Mouse (Mus musculus) cerebellum, adult 8-10 months (tissue): ENCODE data around the gene Frem1.

Experiments used
- DNase-seq: peaks from one replicate; pipeline ENCODE4 v3.0.0; 2022

Frem1 gene

DNA sequence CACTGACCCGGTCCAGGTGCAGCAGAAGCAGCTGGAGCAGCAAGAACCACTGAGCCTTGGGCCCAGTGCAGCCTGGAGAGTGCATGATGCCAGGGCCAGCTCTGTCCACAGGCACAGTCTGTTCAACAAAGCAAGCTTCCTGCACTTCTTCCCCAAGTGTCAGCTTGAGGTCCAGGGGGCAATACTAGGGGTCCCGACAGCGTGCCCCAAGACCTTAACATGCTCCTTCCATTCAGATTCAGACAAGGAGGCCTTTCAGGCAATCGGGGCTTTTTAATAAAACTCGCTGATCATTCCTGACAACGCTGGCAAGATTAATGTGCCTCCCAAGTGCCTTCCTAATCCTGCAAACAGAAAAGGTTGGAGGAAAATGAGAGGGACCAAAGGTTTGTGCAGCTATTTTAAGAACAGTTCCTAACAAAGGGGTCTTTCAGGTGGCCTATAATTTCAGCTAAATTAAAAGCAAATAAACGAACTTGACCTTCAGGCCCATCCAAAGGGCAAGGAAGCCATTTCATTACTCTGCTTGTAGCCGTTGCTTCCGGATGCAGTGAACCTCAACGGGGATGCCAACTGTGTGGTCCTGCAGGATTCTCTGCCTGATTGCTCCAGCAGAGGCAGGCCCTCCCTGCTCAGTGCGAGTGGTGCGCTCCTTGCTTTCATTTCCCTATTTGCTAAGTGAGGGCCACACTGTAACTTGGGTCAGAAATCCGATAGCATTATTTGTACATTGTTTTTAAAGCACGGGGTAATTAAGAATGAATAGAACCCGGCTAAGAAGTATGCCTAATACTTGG, 31.2 kb downstream of the Frem1 start:
- DNase-seq = no peak

DNA sequence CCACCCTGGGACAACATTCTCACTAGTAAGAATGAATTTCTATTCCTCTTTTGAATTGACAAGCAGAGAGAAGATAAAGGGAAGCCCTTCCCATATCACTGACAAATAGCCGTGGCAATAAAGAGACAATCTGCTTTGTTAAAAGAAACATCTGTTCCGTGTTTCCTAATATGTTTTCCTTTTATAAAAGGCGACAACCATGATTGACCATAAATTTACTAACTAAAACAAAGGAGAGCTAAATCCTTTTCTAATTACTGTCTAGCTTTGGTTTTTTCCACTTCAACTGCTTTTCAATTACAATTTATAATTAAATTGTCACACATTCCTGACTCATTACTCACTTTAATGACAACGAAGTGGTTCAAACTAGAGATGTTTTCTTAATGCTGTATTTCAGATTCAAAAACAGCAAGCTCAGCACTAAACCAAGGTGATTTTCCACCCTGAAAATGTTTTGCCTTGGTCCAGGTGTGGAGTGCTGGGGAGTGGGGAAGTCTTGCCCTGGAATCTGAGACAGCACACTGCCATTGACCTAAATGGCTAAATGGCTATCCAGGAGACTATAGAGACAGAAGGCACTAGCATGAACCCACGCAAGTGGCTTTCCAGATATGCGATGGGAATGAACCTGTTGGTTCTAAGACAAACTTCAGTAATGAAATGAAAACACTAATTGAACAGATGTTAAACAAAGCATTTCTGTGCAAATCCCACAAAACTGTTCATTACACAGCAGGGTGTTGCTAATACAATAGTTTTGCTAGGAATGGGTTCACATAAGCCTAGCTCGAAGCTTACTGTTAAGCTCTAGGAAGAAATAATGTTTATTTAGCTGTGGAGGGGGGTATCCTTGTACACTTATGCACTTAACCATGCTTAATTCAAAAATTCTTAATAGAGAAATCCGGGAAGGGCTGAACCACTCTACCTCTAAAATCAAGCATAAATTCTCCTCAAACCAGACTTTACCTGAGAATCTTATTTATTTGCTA, 33.7 kb downstream of the Frem1 start:
- DNase-seq = no peak

DNA sequence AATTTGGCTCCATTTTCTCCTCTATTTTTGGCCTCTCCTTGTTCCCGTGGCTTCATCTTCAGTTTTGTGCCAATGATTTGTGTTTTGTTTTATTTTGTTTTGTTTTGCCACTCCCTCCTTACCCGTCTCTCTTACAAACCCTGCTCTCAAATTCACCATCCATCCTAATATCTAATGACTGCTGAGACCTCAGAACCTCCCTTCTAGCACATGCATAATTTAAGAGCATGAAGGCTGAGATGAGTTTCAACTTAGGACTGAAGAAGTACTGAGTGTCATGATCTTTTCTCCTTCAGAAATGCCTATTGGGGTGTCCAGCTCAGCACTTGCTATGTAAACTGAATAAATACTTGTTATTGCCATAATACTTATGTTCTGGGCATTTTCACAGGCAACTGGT, 37.6 kb downstream of the Frem1 start:
- no peak for DNase-seq

DNA sequence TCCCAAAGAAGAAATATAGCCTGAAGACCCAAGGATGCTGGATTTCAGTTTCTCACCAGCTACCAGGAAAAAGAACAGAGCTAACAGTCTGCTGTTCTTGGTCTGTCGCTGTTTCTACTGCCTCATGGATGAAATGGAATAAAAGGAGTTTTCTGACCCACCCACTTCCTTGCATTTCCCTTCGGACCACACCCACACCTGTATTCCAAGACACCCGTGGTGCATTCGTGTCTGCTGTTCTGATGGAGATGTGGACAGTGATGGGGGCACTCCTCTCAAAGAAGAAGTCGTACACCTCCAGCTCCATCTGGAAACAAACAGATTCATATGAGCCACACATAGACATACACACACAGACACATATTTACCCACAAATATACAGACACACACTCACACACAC, 48.1 kb downstream of the Frem1 start:
- DNase-seq = no peak

DNA sequence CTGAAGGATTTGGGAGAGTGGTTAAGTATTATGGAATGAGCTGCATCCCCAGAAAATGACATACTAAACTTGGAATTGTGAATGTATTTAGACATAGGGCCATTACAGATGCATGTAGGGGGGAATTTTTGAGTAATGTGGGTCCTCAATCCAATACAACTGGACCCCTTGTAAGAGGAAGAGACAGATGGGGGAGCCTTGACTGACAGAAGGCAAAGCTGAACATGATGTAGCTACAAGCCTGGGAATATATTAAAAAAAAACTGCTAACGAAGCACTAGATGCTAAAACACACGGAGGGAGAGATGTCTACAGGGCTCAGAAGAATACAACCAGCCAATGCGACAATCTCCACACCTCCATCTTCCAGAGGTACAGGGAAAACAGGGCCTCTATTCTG, 60.1 kb downstream of the Frem1 start:
- DNase-seq = no peak

DNA sequence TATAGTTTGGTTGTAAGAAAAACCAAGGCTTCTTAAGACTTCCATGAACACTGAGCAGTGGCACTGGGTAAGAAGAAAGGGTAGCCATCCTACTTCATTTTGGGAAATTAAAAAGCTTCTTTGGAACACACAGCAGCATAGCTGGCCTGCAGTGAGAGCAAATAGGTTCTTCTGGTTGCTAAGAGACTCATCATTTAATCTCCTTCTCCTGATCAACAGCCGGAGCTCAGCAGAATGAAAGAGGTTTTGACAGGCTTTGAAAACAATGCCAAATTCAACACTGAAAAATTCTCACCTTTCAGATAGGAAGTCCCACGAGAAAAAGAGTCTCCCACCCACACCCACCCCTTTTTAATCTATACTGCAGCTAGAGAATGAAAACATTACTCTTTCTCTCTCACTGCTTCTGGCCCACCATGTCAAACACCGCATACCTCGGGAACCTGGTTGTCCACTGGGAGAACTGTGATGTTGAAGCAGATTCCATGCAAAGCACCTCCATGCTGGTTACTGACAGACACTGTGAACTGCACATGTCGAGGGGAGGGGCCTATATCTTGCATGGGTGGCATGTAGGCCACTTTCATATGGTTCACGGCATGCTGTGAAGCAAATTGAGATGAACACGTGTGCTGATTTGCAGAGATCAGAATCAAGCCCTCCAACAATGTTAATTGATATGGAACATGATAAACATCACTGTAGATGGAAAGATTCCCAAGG, 61.0 kb downstream of the Frem1 start:
- DNase-seq = no peak

DNA sequence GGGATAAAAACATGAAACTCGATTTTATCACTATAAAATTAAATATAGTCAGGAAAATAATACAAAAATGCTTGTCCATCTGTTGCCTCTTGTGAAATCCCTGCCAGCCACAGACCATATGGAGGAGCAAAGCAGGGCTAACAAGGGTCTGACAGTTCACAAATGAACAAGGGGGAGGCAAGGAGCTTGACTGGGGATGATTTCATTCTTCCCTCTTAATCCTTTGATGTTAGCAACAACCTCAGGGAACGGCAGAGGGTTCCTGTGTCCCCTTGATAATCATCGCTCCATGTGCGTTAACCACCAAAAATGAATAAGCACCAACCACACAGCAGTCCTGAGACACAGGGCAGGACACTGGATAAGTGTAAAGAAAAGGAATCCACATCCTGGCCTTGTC, 79.8 kb downstream of the Frem1 start:
- DNase-seq = no peak

DNA sequence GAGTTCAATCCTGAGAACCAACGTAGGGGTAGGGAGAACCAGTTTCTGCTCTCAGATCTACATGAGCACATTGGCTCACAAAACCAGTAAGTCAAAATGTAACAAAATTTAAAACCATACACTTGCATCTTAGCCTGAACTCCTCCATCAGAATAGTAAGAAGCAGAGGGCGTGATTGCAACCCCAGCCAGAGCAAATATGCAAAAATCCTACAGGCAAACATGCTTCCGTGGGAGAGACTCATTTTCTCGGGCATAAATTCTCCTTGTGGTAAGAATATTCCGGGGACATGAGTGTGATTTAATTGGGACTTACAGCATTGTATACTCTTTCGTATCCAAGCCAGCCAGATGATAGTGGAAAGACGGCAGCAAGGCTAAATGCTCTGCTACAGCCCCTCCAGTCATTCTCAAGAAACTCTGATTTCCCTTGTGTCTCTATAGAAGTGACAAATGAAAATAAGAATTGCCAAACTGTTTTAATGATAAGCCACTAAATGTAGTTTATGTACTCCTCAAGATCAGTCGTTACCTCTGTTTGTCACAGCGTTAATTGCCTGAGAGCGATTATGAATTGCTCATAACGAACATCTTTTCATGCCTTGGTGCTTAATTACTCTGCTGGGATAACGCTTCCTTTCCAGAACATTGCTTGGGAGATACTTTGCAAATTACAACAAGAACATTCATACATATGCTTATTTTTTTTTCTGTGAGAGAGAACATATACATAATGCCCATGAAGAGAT, 81.1 kb downstream of the Frem1 start:
- DNase-seq = no peak

DNA sequence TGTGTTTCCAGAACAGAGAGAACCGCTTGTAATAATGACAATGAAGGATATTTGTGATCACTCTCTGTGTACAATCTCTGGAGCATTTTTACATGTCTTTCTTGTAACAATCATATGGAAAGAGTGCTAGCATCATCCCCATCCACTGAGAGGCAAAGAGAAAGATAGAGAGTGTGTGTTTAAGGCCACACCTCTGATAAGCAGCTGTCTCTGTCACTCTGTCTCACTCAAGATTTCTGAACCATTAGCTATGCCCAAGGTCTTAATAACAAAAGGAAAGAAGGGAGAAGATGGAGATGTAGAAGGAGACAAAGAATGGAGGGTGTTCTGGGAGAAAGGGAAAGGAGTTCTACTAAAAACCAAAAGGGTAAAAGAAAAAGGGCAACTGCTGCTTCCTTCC, 91.1 kb downstream of the Frem1 start:
- DNase-seq = no peak

DNA sequence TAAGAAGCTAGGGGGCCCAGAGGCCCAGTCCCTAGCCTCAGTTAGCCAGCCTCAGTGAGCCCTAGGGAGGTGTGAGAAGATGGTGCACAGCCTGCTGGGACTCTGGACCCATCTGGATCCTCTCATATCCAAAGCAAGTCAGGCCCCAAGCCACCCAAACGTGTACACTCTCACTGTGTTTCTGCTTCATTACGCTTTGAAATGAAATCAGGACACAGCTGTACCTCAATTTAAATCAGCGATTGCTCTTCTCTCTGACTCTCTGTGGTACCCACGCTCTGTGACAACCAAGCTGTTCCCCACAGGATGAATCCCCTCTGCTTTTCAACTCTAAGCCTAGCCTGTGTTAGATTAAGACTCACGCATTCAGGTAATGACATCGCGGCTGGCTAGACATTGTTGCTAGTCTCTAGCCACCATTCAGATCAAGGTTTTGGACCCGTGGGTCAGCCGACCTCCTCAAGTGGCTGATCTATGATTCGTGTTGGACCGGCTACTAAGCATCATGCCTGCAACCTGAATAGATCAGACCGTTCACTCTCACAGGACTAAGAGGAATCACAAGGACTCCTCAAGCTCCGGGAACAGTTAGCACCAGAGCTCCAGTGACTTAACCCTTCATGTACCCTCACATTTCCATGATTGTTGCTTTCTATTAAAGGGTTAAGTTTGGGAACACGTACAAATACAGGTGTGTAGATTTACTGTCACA, 94.2 kb downstream of the Frem1 start:
- no peak for DNase-seq

DNA sequence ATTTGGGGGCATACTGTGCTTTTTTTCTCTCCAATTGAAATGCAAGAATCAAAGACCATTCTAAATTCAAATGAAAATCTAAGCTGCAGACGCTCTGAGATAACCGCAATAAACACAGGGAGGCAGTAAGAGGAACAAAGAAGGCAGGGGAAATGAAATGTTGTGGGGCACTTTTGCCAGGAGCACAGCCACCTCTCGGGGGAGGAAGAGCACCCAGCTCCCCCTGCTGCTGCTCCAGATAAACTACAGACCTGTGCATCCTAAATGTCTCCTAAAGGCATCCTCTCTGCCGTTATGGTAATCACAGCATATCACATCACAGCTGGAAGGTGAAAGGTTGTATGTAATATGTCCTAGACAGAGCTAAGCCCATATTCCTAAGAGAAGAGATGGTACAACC, 98.1 kb downstream of the Frem1 start:
- DNase-seq = no peak

DNA sequence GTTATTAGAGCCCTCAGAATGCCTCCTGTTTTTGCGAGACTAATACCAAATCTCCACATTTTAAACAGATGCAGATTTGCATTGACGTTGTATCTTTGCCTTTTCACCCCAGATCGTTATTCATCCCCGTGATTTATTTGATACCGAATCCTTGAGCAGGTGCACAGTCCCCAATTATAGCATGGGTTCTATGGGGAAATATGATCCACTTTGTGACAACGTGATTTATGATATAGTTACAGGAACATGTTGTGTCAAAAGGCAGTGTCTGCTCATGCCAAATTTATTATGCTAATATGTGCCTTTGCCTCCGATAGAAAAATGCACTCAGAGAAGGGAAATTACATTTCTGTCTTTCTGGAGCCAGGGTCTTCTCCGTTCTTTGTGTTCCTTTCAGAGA, 102.6 kb downstream of the Frem1 start:
- DNase-seq = no peak

DNA sequence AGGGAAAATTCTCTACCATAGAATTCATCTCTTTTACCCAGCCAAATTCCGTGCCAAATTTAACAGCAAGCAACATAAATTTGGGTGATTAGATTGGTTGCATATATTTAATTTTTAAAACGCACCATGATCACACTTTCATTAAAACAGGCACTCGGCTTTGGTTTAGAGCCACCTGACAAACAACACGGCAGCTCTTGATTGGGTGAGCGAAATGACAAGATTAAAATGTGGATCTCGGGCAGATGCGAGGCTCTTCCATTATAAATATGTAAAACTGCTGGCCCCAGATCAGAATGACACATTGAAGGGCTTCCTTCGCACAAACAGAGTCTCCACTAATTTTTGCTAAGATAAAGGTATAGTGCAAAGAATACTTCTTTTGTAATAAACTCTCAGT, 105.4 kb downstream of the Frem1 start:
- no peak for DNase-seq

DNA sequence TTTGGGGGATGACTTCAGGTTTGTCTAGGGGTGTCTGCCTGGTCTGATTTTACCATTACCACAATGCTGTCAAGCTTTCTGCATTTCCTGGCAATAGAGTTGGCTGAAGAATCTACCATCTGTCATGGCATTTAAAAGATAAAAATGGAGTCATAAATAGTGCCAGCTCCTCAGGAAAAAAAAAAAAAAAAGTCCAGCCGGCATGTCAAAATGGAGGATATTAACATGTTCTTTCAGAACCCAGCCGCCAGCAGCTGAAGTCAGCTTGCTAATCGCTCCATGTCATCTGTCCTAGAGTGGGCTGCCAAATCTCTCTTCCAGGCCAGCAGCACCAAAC, 105.9 kb downstream of the Frem1 start:
- DNase-seq = peak; percentile 70

DNA sequence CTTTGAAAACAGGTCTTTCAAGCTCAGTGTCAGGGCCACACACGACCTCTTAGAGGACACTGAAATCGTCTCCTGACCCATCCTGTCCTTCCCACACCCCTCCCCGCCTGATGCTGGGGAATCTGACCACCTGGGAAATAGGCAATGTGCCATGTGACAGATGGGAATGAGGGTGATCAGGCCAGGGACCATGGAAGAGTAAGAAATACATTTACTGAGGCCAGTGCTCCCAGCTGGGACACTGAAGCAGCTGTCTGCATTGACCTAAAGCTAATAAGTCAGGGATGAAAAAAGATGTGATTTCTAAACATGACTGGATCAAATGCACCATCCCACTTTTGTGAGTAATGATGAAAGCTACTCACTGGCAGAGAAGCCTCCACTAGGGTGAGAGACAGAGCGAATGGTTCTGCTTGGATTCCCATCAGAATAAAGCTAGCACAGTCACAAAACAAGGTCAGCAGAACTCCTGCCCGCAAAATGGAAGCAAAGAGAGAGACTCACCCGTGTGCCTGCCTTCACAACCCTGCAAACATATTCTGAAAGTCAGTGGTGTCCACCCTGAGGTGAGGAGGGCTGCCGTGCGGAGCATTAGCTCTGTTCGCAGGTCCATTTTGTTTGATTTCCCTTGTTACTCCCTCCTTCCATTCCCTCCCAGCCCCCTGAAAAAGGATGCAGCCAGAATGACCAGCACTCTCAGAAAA, 106.4 kb downstream of the Frem1 start:
- peak; percentile 72 for DNase-seq

DNA sequence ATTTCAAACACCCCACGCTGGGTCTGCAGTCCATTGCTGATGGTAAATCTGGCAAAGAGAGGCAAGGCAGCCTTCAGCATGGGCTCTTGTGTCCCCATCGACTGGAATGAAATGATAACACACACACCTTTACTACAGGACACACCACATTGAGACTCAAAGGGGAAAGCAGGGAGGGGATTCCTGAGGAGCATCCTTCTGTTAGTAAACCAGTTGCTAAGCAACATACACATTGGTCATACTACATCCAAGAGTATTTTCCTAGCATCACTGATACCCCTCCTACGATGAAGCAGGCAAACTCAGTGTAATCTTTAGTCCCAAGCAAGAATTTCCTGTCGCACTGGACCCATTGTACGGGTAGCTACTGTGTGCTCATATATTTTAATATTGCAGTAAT, 111.5 kb downstream of the Frem1 start:
- no peak for DNase-seq

DNA sequence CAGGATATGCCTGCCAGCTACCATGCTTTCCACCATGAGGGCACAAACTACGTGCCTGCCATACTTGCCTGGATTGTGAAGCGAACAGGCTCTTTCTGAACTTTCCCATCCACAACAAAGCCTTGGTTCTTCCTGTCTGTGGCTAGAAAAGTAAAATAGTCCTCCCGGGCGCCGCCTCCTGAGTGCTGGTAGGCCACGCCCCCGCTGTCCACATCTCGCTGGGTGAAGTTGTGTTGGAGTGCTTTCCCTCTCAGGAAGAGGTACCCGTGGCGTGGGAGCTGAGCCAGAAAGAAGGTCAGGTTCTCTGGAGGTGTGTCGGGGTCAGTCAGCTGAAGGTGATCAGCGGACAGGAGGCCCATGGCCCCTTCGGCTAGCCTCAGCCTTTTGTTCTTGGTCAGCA, 111.9 kb downstream of the Frem1 start:
- DNase-seq = no peak

DNA sequence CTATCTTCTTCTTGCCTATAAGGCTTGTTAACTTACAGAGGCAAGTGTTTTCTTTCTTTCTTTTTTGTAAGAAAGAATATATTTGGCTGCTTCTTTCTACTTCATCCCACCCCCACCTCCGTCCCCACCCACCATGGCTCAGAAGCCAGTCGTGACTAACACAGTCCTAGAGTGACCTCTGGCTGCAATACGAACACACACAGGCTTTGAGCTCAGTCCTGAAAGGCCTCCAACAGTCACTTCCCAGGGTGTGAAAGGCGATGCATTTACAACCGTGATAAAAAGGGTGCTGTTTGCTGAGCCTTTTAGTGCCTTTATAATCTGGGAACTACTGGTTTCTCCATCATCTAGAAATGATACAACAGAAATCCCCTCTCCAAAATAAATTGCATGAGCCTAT, 117.8 kb downstream of the Frem1 start:
- DNase-seq = peak; percentile 37

DNA sequence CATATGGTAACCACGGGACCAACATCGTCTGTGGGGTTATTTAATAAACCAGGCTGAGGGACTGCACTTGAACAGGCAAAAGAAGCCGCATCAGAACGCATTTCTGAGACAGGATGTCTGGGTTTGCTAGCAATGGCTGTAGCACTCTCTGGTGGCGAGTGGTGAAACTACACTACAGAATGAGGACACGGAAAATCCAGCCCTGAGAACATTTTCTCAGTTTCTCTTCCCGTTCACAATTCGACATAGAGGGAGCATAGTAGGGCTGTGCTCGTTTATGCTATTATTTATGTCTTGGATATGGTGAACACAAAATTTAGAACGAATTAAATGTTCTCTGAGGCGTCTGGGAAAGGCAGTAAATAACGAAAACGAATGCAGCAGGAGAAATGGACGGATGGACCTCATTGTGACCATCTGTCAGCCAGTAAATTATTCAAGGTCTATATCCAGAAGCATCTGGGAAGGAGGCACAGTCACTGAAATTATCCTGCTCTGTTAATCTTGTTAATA, 118.4 kb downstream of the Frem1 start:
- peak; percentile 85 for DNase-seq

DNA sequence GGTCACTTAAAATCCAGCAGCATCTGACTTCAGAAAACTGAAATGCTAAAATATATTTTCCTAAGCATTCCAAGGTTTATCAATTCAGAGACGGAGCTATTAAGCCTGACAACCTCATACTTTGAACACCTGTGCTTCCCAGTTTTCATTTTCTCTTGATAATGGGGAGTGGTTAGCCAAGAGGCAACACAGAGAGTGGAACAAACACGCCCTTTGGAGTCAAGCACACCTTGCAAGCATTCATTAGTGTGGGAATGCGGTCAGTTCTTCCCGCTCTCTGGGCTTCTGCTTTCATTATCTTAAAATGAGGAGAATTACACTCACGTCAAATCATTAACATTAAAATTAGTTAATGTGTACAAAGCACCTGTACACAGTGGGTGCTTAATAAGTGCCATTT, 122.1 kb downstream of the Frem1 start:
- no peak for DNase-seq

DNA sequence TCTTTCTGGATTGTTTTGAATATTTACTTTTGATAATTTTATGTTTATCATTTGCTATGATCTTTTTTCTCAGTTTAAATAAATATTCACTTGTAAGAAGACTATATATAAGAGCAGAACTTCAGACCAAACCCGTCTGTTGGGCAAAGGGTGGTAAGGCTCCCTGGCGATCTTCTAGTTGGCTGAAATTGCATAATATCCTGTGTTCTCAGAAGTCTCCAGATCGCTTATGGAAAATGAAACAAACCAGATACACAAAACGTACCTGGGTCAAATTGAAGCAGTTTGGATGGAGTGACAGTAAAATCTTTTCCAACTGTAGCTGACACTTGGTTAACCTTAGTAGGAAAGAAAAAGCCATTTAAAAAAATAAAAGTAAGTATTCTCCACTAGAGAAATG, 130.2 kb downstream of the Frem1 start:
- DNase-seq = no peak
